Mouse (Mus musculus) heart, adult 9 months (tissue): ENCODE results near the gene Rdh19.
"Not testable (repeated sequence)": the region's sequence is repeated elsewhere in the genome, so short reads cannot be mapped to it uniquely, and the experiment has no call there.

Source experiments
- DNase-seq, 2 experiments: peaks; one replicate each; pipeline ENCODE4 v3.0.0; 2022; ENCODE audit warnings: low spot score in 2 of 2

Rdh19 gene

DNA sequence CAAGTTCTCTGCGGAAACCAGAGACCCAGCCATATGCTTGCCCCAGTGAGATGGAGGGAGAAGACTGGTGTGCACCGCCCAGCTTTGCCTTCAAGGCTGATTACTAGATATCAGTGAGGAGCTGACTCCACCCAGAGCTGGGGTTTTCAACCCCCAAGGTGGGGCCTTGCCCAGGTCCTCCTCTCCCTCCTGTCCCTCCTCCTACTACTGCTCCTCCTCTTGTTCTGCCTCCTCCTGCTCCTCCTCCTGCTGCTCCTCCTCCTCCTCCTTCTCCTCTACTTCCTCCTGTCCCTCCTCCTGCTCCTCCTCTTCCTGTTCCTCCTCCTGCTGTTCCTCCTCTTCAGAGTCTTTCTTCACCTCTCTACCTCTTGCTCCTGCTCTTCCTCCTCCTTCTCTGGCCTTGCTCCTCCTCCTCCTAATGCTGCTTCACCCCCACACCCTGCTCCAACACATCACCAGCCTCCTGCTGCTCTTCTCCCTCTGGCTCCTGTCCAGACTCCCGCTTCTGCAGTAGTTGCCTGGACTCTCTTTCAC is 29.5 kb downstream of the Rdh19 start:
- no peak for DNase-seq

DNA sequence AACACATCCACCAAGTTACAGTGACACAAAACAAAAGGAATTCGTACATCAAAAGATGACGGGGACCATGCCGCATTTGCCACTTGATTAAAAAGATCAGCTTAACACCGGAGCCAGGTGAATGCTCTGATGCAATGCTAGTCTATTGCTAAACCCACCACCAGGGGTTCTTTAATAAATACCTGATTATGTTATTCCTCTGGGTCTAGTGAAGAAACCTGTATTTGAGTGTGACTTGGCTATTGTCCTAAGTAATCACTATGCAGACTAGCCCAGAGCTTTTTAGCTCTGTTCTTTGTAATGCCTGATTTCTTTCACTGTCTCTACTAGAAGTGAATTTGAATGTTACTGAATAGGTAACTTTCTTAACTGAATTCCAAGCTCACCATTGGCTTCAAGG is 31.3 kb downstream of the Rdh19 start:
- DNase-seq = no peak

DNA sequence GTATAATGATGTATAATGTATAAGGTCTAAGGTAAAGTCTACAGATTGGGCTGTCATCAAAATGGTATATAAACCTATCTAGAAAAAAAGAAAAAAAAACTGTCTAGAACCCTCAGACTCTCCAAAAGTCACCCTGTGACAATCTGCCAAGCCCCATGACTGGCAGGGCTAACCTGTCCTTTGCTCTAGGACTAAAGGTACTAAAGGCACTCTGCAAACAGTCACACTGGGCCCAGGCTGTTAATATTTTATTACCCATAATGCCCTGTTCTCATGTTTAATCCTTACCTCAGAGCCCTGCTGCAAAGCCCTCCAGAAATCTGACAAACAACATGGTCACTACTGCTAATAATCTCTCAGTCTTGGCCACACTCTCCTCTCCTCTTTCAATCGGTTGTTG is 36.8 kb downstream of the Rdh19 start:
- DNase-seq = no peak

DNA sequence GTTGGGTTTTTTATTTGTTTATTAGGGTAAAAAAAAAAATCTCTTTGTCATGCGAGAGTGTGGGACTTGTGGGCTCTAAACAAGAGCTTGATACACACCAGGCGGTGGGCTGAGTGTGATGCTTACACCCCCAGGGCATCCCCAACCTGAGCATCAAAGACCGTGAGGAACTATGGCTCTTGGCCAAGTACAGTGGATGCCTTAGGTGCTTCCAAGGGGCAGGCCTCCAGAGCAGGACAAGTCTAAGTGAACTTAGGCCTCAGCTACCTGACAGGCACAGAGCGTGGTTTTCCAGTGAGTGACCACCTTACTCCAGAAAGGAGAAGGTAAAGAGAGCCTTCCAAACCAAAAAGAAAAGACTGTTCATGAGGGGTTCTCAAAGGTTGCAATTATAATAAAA is 37.2 kb downstream of the Rdh19 start:
- no peak for DNase-seq

DNA sequence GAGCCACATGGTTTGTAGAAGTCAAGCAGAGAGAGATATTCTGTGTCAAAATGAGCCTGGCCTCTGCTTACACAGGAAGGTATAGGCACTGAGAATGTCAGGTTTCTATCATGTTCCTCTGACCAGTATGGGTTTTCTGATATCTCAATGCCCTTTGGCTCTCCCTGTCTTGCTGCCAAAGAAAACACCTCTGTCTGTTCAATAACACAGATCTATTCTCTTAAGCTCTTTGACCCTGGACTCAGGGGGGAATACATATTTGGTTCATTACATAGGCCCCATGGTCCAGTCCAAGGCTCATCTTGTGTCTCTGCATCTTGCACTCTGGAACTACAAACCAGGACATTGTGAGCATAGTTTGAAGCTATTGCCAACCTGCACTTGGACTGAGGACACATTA is 38.9 kb downstream of the Rdh19 start, which contains the start of gene Rdh7:
TSS of gene Rdh7 (minus strand) at position 213 of the 400 bp plus-strand sequence.
- no peak for DNase-seq

DNA sequence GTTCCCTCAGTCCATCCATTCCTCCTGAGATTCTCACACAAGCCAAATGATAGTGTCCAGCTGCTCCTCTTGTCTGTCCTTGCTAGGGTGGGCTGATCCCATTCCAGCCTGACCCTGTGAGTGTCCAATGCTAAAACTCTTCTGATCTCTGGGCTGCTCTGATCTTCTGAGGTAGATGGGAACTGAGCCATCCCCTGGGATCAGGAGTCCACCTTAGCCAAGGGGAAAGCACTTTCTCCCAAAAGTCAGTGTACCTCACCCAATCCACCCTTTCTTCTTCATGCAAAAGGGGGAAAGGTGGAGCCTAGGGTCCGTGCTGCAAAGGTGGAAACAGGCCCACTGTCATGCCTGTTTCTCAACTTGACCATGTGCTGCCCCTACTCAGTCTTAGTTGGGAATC is 41.8 kb downstream of the Rdh19 start:
- DNase-seq = no peak

DNA sequence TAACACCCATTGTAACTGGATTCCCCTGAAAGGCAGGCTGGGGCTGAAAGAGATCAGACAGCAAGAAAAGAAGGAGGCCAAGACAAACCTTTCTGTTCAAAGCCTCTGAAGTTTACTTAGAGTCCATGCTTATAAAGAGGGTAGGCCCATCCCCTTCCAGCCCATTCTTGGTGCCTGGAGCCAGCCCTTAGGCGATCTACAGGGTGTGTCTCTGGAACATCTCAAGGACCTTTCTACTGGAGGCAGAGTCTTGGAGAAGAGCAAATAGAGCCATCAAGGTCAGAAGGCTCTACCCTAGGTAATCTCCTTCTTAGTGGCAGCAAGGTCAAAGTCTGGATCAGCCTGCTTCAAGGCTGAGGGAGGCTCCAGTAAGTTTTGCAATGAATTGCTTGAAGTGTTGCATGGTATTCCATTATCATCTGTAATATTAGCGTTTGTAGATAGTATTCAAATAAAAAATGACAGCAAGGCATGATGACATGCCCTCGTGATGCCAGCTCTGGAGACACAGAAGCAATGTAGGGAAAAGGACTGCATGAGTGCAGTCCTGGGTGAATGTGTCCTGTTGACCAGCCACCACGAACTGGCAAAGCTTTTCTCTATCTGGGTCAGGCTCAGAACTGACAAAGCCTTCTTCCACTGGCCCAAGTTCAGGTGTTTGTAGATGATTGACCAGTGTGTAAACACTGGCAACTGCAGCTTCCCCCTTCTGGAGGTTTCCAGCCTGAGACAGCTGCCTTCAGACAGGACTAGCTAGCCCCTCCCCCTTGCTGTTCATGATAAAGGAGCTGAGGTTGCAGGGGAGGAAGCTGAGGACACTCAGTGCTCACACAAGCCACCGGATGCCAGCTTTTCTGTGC is 43.7 kb downstream of the Rdh19 start:
- DNase-seq = not testable (repeated sequence)

DNA sequence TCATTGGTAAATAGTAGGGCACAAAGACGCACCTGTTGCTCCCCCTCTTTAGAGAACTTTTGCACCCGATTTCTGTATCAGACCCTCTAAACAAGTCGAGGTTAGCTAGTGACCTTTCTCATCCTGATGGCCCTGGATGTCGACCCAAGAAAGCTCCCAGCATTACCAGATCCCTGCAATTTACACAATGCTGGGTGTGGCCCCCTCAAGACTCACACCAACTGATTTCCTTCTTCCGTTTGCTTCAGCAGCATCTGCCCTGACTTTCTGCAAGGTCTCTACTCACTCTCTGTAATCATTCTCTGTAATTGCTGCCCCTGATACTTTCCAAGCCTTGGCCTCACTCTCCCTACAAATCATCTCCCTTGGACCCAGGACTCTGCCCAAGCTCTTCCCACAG is 47.0 kb downstream of the Rdh19 start:
- DNase-seq = no peak

DNA sequence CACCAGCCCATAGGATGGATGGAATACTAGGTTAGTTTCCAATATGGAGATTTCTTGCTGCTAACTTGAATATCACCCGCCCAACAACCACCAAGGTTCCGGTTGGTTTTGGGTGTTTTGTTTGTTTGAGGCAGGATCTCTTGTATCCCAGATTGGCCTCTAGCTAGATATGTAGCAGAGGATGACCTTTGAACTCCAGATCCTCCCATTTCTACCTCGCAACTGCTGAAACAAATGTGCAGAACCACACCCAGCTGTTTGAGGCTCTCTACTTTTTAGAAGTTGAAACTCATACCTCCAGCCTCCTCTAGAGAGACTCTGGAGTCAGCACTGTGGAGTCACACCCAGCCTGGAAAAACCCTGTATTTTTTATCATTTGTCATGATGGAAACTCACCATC is 47.8 kb downstream of the Rdh19 start:
- DNase-seq = no peak

DNA sequence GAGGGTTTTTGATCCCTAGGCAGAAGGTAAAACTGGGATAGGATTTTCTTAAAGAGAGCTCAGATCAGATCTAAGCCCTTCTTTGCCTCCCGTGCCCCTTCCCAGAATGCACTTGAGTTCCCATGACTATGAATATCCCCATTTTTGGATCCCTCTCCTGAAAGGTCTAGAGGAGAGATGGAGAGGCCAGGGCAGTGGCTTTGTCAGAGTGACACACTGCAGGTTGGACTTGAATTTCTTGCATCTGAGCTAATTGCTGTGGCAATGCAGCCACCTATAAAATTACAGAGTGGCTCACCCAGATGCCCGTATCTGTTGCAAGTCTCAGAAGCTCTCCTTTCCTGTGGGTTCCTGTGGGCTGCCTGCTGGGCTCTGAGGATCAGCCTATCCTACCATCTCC is 48.5 kb downstream of the Rdh19 start, which contains the start of gene Sdr9c7:
TSS of gene Sdr9c7 (plus strand) at position 301 of the 400 bp plus-strand sequence.
- no peak for DNase-seq

DNA sequence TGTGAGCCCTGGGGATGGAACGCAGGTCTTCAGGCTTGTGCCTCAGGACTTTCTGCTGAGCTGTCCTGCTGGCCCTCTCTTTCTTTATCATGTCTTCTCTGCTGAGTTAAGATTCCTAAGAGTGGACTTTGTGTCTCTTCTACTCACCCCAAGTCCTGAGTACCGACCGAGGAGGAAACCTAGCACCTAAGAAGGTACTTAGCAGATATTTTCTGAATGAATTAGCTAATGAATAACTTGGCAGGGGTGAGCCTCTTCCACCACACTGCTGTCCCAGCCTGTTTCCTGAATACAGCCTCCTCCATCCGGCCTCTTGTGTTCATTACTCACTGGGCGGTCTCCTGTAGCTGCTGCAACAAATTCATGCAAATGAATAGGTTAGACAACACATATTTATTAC is 50.1 kb downstream of the Rdh19 start:
- no peak for DNase-seq

DNA sequence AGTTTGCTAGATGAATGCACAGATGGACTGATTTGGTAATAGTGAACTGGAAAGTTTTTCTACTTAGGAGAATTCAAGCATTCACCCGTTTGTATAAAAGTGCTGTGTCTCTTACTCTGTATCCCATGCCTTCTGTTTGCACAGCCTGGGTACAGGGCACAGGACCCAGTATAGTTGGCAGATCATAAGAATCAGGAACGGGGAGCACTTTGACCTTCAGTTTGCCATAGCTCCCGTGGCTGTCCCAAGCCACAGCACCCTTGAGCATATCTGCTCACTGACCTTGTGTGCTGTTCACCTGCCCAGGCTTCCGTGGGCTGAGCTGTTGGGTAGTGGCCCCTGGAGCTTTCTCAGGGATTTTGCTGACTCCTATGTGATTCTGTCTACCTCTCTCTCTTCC is 52.0 kb downstream of the Rdh19 start:
- DNase-seq = no peak

DNA sequence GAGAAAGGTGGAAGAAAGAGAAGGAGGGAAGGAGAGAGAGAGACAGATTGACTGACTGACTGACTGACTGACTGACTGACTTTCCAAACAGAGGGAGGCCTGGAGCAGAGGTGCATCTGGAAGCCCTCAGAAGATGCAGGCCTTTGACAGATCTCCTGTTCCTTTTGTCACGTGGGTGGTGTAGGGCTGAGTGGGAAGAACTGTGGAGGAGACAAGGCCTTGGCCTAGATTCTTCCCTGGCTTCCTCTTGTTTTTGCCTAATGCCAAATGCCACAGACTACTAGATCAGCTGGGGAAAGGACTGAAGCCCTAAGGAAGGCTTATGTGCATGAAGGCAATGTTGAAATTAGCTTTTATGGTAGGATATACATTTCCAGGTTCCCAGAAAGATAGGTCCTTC is 53.4 kb downstream of the Rdh19 start:
- no peak for DNase-seq

DNA sequence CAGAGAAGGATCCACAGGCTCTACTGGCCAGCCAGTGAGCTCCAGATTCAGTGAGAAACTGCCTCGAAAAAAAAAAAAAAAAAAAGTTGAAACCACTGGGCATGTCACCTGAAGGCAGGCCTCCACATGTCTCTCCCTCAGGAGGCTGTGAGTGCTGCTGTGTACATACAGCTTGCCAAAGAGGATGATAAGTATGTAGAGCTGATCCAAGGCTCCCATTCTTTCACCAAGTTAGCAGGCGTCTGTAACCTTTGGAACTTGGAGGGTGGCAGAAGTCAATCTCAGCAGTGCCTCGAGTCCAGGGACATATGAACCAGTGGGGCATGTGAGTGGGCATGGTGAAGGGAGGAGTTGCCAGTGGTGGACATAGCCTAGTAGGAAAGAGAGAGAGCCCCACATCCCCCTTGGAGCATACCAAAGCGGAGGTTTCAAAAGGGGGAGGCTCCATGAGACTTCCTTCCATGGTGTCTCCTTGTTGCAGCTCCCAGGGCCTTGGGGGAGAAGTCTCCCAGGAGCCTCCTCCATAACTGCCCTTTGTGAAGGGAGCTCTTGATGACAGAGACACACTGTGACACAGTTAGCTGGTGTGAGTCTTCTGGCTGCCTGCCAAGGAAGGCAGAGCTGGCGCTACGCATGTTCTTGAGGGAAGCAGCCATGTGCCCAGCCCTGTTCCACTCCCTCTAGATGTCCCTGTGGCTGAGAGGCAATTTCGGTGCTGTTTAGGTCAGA is 55.2 kb downstream of the Rdh19 start:
- peak in 1 of 2 experiments; percentile 4 for DNase-seq

DNA sequence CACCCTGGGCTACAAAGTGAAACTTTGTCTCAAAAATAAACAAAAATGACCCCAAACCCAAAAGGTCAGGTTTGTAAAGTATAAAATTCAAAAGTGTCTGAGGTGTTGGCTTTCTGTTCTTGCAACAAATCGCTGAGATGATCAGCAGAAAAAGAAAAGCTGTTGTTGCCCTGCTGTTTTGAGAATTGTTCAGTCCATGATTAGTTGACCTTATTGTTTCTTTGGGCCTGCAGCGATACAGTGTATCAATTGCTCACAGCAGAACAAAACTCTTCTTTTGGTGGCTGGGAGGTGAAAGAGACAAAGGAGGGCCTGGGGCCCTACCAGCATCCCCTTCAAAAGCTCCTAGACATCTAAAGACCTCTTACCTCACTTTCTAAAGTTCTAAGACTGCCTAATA is 56.4 kb downstream of the Rdh19 start:
- no peak for DNase-seq

DNA sequence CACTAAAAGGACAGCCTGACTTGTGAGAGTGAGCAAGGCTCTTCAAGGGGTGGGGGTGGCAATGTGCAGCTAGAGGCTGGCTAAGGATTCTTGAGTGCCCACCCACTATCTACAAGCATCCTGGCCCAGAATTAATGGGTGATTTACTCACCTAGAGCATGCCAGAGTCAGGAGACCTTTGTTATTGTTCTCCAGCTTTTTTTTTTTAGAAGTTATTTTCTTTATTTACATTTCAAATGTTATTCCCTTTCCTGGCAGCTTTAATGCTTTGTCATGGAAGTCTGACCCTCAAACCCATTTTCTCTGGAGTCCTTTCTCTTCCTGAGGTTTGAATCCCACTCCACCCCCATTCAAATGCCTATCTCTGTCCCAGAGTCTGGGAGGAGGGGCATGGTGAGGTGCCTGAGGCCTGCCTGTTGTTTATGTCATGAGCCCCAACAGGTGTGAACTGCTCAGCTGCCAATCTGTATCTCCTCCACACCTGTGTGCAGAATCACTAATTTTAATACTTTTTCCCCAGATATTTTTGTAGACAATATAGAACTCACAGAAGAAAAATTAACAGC is 57.7 kb downstream of the Rdh19 start:
- DNase-seq = no peak
